Comparison of ENCODE assay signal across 8 mouse cellular contexts in the genomic region with DNA sequence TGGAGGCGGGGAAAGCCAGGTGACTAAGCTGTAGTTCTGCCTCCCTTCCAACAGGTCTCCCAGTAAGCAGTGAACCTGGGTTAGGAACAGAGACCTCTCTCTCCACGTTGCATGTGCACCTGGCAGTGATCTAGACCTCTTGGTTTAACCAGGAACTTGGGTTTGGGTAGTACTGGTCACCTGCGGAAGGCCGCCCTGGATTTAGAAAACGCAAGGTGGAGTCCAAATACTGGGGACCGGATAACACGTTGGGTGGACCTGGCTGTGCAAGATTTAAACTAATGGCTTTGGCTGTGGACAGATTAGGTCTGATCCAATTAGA. TPM values are rescaled to one million over a fixed set of nuclear protein-coding genes. Genes with fewer than 3 reads are reported as not detected.
DNase-seq lines count a peak whose midpoint lies in the region; ATAC-seq and TF ChIP-seq lines count a peak whose summit lies in the region.

No protein-coding gene starts in this region.

- ATAC-seq in embryonic facial prominence, embryonic 15.5 days (ENCODE audit: insufficient number of reproducible peaks, low FRiP score, low TSS enrichment, low read depth): no peak
- ATAC-seq in intestine, embryonic 15.5 days: 0 out of 2 replicates have a peak, but pooled peaks have one; percentile 16
- ATAC-seq in neural tube, embryonic 12.5 days (ENCODE audit: low FRiP score, low read depth): no peak

- peak overlapping the region; percentile 98 for H3K27ac ChIP-seq in layer of hippocampus, adult 2 months
- H3K27ac ChIP-seq in embryonic facial prominence, embryonic 15.5 days (replicated peaks): no peak overlapping the region
- no peak overlapping the region for H3K27ac ChIP-seq in intestine, embryonic 15.5 days
- H3K27ac ChIP-seq in neural tube, embryonic 12.5 days: no peak overlapping the region

- peaks cover 11% of the 10 kb centered on the region; the same call in 1 of the 2 replicates for H3K27me3 ChIP-seq in embryonic facial prominence, embryonic 15.5 days
- peaks cover 14% of the 10 kb centered on the region for H3K27me3 ChIP-seq in intestine, embryonic 15.5 days (replicated peaks)
- H3K27me3 ChIP-seq in neural tube, embryonic 12.5 days (replicated peaks): no peaks in the 10 kb centered on the region

- peak overlapping the region; percentile 78 for H3K4me3 ChIP-seq in layer of hippocampus, adult 2 months
- peak overlapping the region; percentile 71 for H3K4me3 ChIP-seq in embryonic facial prominence, embryonic 15.5 days (replicated peaks)
- peak overlapping the region; percentile 60 for H3K4me3 ChIP-seq in intestine, embryonic 15.5 days (replicated peaks)
- peak overlapping the region; percentile 71 for H3K4me3 ChIP-seq in neural tube, embryonic 12.5 days

- 0 out of 2 replicates have a peak, but pooled peaks have one; percentile 3 for TF ChIP-seq CTCF in layer of hippocampus, adult 2 months (conservative IDR thresholded peaks at IDR 0.05)

- H3K4me2 ChIP-seq in embryonic facial prominence, embryonic 15.5 days (replicated peaks): peak overlapping the region; percentile 100
- H3K4me2 ChIP-seq in intestine, embryonic 15.5 days (replicated peaks): peak overlapping the region; percentile 99
- H3K4me2 ChIP-seq in neural tube, embryonic 12.5 days (replicated peaks): peak overlapping the region; percentile 100

- H3K4me1 ChIP-seq in embryonic facial prominence, embryonic 15.5 days: peaks cover 12% of the 10 kb centered on the region
- H3K4me1 ChIP-seq in intestine, embryonic 15.5 days (replicated peaks): peaks cover 12% of the 10 kb centered on the region
- peaks cover 39% of the 10 kb centered on the region for H3K4me1 ChIP-seq in neural tube, embryonic 12.5 days

- no peak for DNase-seq in layer of hippocampus, adult 2 months (ENCODE audit: low spot score in 2 of 2)
- DNase-seq in layer of hippocampus, postnatal 25 days (ENCODE audit: extremely low spot score in 1 of 2, low spot score in 1 of 2): no peak
- DNase-seq in adrenal gland, adult 18-20 months (ENCODE audit: low spot score in 2 of 2): no peak
- no peak for DNase-seq in ovary, postnatal 36 days (ENCODE audit: low spot score)
- DNase-seq in right cerebral cortex, postnatal 10 days (ENCODE audit: low spot score in 2 of 2): no peak

- H3K9me3 ChIP-seq in embryonic facial prominence, embryonic 15.5 days (replicated peaks): no peaks in the 10 kb centered on the region
- H3K9me3 ChIP-seq in intestine, embryonic 15.5 days: no peaks in the 10 kb centered on the region
- H3K9me3 ChIP-seq in neural tube, embryonic 12.5 days: no peaks in the 10 kb centered on the region

- H3K9ac ChIP-seq in embryonic facial prominence, embryonic 15.5 days: no peak overlapping the region
- 0 out of 2 replicates have a peak overlapping the region, but pooled peaks have one; percentile 36 for H3K9ac ChIP-seq in intestine, embryonic 15.5 days
- peak overlapping the region; percentile 79; the same call in 1 of the 2 replicates for H3K9ac ChIP-seq in neural tube, embryonic 12.5 days

- H3K36me3 ChIP-seq in embryonic facial prominence, embryonic 15.5 days: peaks cover 14% of the 10 kb centered on the region; the same call in 1 of the 2 replicates
- no peaks in the 10 kb centered on the region for H3K36me3 ChIP-seq in intestine, embryonic 15.5 days
- peaks cover 21% of the 10 kb centered on the region; the same call in 1 of the 2 replicates for H3K36me3 ChIP-seq in neural tube, embryonic 12.5 days

- 25% methylated on average over 7 of the region's 7 CpGs for WGBS in embryonic facial prominence, embryonic 15.5 days
- WGBS in intestine, embryonic 15.5 days: 17% methylated on average over 7 of the region's 7 CpGs
- 21% methylated on average over 7 of the region's 7 CpGs for WGBS in neural tube, embryonic 12.5 days

RNA-seq across cellular contexts. Expression of a gene that starts 0.9 kb away (rescaled TPM):
- 100 to 1,000 TPM; 277 to 278 TPM for total RNA-seq in layer of hippocampus, adult 2 months (2021)
- total RNA-seq in layer of hippocampus, postnatal 25 days (2021): 100 to 1,000 TPM; 307 to 311 TPM
- polyA plus RNA-seq in embryonic facial prominence, embryonic 15.5 days (2015; fragmentation: Nextera tagmentation; extraction: Ambion mirVana): 13.0 and 14.7 TPM in 2 replicates
- 3.9 and 4.6 TPM in 2 replicates for polyA plus RNA-seq in intestine, embryonic 15.5 days (2015; fragmentation: Nextera tagmentation; extraction: Ambion mirVana)
- polyA plus RNA-seq in neural tube, embryonic 12.5 days (2016; fragmentation: Nextera tagmentation; extraction: Ambion mirVana): 36.2 and 42.6 TPM in 2 replicates
- total RNA-seq in adrenal gland, adult 18-20 months (2021): 10 to 100 TPM; 13.3 to 22.4 TPM

Comparison
In these comparisons a context has a peak if more than half of its experiments do, and no peak if none do; other contexts are left out.
1. RNA of a gene that starts 0.9 kb away (total RNA-seq): 307 to 311 TPM in layer of hippocampus, postnatal 25 days and 277 to 278 TPM in layer of hippocampus, adult 2 months; 13.3 to 22.4 TPM in adrenal gland, adult 18-20 months; every median in the first group is over 10 times any median in the second.
2. Peak in every context shown above with its lines, with median percentiles within 50 percentile points of each other: H3K4me3 ChIP-seq and H3K4me2 ChIP-seq.